Mouse (Mus musculus) myocyte (in vitro differentiated cells): ENCODE data around the gene Syt13.

Experiments used
- CEBPB ChIP-seq: IDR thresholded peaks from 2 replicates; pipeline ENCODE4 v1.6.1; 2011; ENCODE audit warnings: mild to moderate bottlenecking, moderate library complexity; ENCODE audit not compliant: poor library complexity, insufficient read depth, severe bottlenecking
- MAX ChIP-seq: IDR thresholded peaks from one replicate; pipeline ENCODE4 v1.6.1; 2011; ENCODE audit warnings: low read depth, mild to moderate bottlenecking, control low read depth
- POLR2AphosphoS2 ChIP-seq: IDR thresholded peaks from one replicate; pipeline ENCODE4 v1.6.1; 2011; ENCODE audit warnings: low read depth, control low read depth; ENCODE audit not compliant: insufficient read length
- USF1 ChIP-seq: IDR thresholded peaks from one replicate; pipeline ENCODE4 v1.6.1; 2011; ENCODE audit warnings: low read depth, mild to moderate bottlenecking, control low read depth, moderate library complexity

DNA sequence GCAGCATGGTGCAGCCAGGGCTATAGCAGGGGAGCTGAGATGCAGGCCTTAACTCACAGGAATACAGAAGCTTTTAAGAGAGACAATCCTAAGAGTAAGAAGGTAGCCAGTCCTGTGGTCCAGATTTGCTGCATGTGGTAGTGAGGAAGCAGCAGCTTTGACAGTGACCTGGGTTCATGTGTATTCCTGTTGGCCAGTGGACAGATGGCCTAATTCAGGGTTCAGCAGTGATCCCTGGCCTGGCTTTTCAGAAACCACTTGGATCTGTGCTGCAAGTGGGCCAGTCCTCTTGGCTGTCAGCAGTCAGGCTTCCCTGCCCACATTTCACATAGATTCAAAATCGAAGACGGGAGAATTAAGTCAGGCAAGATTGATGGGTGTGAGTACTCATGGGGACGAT is 26.6 kb downstream of the Syt13 start:
- TF ChIP-seq POLR2AphosphoS2 (no peak), MAX (no peak), USF1 (no peak), CEBPB (no peak)
